Mouse (Mus musculus) cerebellum, adult 8-10 months (tissue): Measurements from ENCODE around the gene Sult2a7.

Experiments used
- DNase-seq: peaks from one replicate; pipeline ENCODE4 v3.0.0; 2022

Gene Sult2a7

GRCm38 (mm10) chr7:14494130-14494529 is at the start of gene Sult2a7:
Gene Sult2a7, minus strand, starts transcription at chr7:14494230.
- DNase-seq, result no peak

GRCm38 (mm10) chr7:14525280-14525679 is 31.2 kb upstream of the Sult2a7 start:
- DNase-seq, result no peak

GRCm38 (mm10) chr7:14522636-14523035 is 28.6 kb upstream of the Sult2a7 start:
- DNase-seq, result no peak

DNA sequence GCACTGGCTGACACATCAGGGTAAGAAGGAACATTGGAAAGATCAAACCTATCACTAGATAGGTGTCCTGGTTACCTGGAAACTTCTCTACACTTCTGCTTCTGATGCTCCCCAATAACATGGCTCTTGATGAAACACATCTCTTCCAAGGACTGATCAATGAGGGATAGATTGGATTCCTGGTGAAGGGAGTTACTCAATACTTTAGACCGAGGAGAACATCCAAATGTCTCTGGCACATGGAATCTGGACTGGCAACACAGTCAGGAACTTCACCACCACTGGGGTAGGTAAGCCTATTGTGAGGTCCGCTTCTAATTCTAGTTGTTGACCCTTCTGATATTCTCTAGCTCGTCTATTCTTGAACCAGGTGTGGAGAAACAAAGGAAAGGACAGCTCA is 24.3 kb upstream of the Sult2a7 start:
- DNase-seq, result no peak

- no peak for DNase-seq
Observed at GRCm38 (mm10) chr7:14492886-14493285, 1.1 kb downstream of the Sult2a7 start.

- DNase-seq, result no peak
Observed at GRCm38 (mm10) chr7:14446534-14446933, 47.5 kb downstream of the Sult2a7 start, which contains the start of gene Sult2a8. Gene Sult2a8, minus strand, starts transcription at chr7:14446769.

DNA sequence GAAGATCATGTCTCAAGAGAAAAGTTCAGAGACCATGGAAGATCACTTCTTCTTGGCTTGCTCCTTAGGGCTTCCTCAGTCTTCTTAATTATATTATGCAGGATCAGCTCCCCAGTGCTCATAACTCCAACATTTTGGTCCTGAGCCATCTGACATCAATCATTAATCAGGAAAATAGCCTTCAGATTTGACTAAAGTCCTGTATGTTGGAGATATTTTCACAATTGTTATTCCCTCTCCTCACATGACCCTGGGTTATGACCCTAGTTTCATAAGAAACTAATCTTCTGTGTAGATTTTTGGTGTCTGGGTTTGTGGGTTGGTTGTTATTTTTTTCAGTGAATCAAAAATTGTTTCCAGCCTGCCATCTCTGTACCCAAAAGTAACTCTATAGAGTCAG is 54.4 kb downstream of the Sult2a7 start:
- DNase-seq, result no peak

- DNase-seq, result no peak
Observed at GRCm38 (mm10) chr7:14438484-14438883, 55.5 kb downstream of the Sult2a7 start.

DNA sequence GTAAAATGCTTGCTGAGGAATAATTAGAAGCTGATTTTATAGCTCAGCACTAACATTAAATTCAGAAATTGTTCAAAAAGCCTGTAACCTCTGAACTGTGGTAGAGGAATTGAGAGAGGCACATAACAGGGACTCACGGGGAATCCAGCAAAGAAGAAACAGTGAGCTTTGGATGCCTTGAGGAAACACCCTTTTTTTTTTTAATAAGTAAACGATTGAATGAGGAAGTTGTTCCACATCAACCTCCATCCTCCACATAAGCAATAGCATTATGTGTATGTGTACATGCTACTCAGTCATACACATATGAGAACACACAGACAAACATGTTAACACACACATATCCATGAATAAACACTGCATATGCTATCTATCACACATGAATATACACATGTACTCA is 56.0 kb downstream of the Sult2a7 start:
- DNase-seq, result no peak
